Mouse (Mus musculus) limb, embryonic 14.5 days (tissue): ENCODE data around the gene Sptan1. TPM values are rescaled to one million over a fixed set of nuclear protein-coding genes. Genes with fewer than 3 reads are reported as not detected.

Experiments
- ATAC-seq: fragments of 200-750 bp; cut with Nextera tagmentation; 2 replicates; pipeline ENCODE4 v1.8.0; 2017; ENCODE audit warnings: low read depth, moderate number of reproducible peaks, moderate TSS enrichment; ENCODE audit not compliant: low FRiP score
- DNase-seq: peaks from one replicate; pipeline ENCODE4 v3.0.0-alpha.2; 2015; ENCODE audit warnings: low spot score
- H3K27ac ChIP-seq: fragments of 300-500 bp; sonication (generic); replicated peaks from 2 replicates; pipeline ENCODE4 v1.5.1; 2014; ENCODE audit warnings: low read depth, mild to moderate bottlenecking, low read length, moderate library complexity, mixed read lengths
- H3K27me3 ChIP-seq: fragments of 300-500 bp; sonication (generic); 2 replicates; pipeline ENCODE4 v1.6.1; 2014; ENCODE audit warnings: low read length, mixed read lengths; ENCODE audit not compliant: control insufficient read depth, insufficient read depth
- H3K36me3 ChIP-seq: fragments of 300-500 bp; sonication (generic); 2 replicates; pipeline ENCODE4 v1.6.1; 2014; ENCODE audit warnings: mild to moderate bottlenecking, low read length, moderate library complexity, mixed read lengths; ENCODE audit not compliant: control insufficient read depth, insufficient read depth
- H3K4me1 ChIP-seq: fragments of 300-500 bp; sonication (generic); 2 replicates; pipeline ENCODE4 v1.6.1; 2014; ENCODE audit warnings: antibody characterized with exemption, low read length, mixed read lengths; ENCODE audit not compliant: control insufficient read depth, insufficient read depth
- H3K4me2 ChIP-seq: fragments of 300-500 bp; sonication (generic); replicated peaks from 2 replicates; pipeline ENCODE4 v1.6.1; 2014; ENCODE audit warnings: low read depth, mild to moderate bottlenecking, low read length, moderate library complexity; ENCODE audit not compliant: severe bottlenecking
- H3K4me3 ChIP-seq: fragments of 300-500 bp; sonication (generic); replicated peaks from 2 replicates; pipeline ENCODE4 v1.5.1; 2014; ENCODE audit warnings: low read length
- H3K9ac ChIP-seq: fragments of 300-500 bp; sonication (generic); 2 replicates; pipeline ENCODE4 v1.6.1; 2014; ENCODE audit warnings: mild to moderate bottlenecking, low read depth, low read length, moderate library complexity; ENCODE audit not compliant: severe bottlenecking
- H3K9me3 ChIP-seq: fragments of 300-500 bp; sonication (generic); 2 replicates; pipeline ENCODE4 v1.6.1; 2016; ENCODE audit warnings: low read length; ENCODE audit not compliant: control insufficient read depth
- POLR2A ChIP-seq: fragments of 200-500 bp; IDR thresholded peaks from 2 replicates; pipeline ENCODE4 v1.8.0; 2012; ENCODE audit warnings: inconsistent platforms, mild to moderate bottlenecking, moderate library complexity, borderline replicate concordance; ENCODE audit not compliant: insufficient read depth, insufficient read length; ENCODE audit errors: extremely low read depth
- WGBS: fragments of 180-500 bp; shearing (Covaris S2); extraction: QIAGEN DNeasy Blood & Tissue Kit; methylation state at CpG from one replicate; pipeline ENCODE4 v1.1.7; 2014; 5-methylcytosine and 5-hydroxymethylcytosine counted together
- polyA plus RNA-seq, 2 experiments: library from polyadenylated mRNA; depleted of rRNA in 1 of 2; stranded (reverse) in 1 of 2; unstranded in 1 of 2; fragments of >200 nt; fragmentation: Nextera tagmentation in 1 of 2; extraction: Ambion mirVana in 1 of 2; gene quantifications; 2 replicates each; pipeline versions ENCODE4 v1.2.1 to v1.2.3; 2012 to 2014

Sptan1 gene
- polyA plus RNA-seq, 2 experiments: 153 to 206 TPM

DNA sequence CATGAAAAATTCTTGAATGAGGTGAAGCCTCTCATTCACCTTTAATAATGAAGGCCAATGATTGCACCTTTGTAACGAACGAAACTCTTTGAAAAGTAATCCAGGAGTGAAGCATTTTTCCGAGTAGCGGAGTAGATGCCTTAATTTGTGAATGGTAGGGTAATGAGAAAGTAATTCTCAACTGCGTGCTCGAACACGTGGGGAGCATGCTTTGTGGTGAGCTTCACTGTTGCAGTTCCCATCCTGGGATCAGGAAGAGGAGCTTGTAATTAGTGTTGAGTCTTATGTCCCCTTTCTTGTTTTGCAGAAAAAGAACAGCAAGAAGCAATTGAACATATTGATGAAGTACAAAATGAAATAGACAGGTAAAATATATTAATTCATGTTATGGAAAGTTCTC is 102.6 kb downstream of the Sptan1 start:
- Histone ChIP-seq H3K27me3 (no peaks in the 10 kb centered on the region), H3K27ac (no peak overlapping the region), H3K36me3 (peaks cover 36% of the 10 kb centered on the region), H3K9ac (peak overlapping the region; percentile 97), H3K9me3 (no peaks in the 10 kb centered on the region), H3K4me2 (peak overlapping the region; percentile 60), H3K4me3 (peak overlapping the region; percentile 98), H3K4me1 (peaks cover 24% of the 10 kb centered on the region)
- ATAC-seq: no peak
- WGBS: 13% methylated on average over 7 of the region's 7 CpGs
- no peak for TF ChIP-seq POLR2A
- no peak for DNase-seq

GRCm38 (mm10) chr2:30072875-30073274 is 107.5 kb downstream of the Sptan1 start:
- Histone ChIP-seq H3K27ac (no peak overlapping the region), H3K4me1 (peaks cover 3% of the 10 kb centered on the region; the same call in 1 of the 2 replicates), H3K4me3 (no peak overlapping the region), H3K9ac (no peak overlapping the region), H3K36me3 (peaks cover 50% of the 10 kb centered on the region), H3K4me2 (no peak overlapping the region), H3K27me3 (no peaks in the 10 kb centered on the region), H3K9me3 (no peaks in the 10 kb centered on the region)
- 77% methylated on average over 7 of the region's 7 CpGs for WGBS
- TF ChIP-seq POLR2A: no peak
- DNase-seq (no peak), ATAC-seq (no peak)

GRCm38 (mm10) chr2:30073285-30073684 is 107.9 kb downstream of the Sptan1 start:
- DNase-seq (no peak), ATAC-seq (no peak)
- WGBS: 84% methylated on average over 3 of the region's 3 CpGs

DNA sequence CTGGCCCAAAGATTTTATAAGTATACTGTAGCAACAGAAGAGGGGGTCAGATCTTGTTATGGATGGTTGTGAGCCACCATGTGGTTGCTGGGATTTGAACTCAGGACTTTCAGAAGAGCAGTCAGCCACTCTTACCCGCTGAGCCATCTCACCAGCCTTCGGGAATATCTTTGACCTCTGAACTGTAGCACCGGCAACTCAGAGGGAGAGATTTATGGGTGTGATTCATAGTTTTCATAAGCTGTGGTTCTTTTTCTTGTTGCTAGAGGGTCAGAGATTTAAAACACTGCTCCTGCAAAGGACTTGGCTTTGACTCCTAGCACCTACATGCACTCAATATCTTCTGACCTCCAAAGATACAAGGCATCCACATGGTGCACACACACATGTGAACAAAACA is 110.3 kb downstream of the Sptan1 start:
- Histone ChIP-seq H3K4me2 (no peak overlapping the region), H3K27ac (no peak overlapping the region), H3K4me3 (no peak overlapping the region), H3K9me3 (no peaks in the 10 kb centered on the region), H3K27me3 (no peaks in the 10 kb centered on the region), H3K36me3 (peaks cover 24% of the 10 kb centered on the region), H3K4me1 (peaks cover 9% of the 10 kb centered on the region; the same call in 1 of the 2 replicates), H3K9ac (no peak overlapping the region)
- TF ChIP-seq POLR2A: no peak
- DNase-seq (no peak), ATAC-seq (no peak)
- WGBS: 72% methylated on average over 3 of the region's 3 CpGs

More at GRCm38 (mm10) chr2:30073285-30073684, 107.9 kb downstream of the Sptan1 start:
- TF ChIP-seq POLR2A: no peak
- Histone ChIP-seq H3K27ac (no peak overlapping the region), H3K36me3 (peaks cover 48% of the 10 kb centered on the region), H3K27me3 (no peaks in the 10 kb centered on the region), H3K9ac (no peak overlapping the region), H3K4me3 (no peak overlapping the region), H3K9me3 (no peaks in the 10 kb centered on the region), H3K4me2 (no peak overlapping the region), H3K4me1 (peaks cover 2% of the 10 kb centered on the region; the same call in 1 of the 2 replicates)

DNA sequence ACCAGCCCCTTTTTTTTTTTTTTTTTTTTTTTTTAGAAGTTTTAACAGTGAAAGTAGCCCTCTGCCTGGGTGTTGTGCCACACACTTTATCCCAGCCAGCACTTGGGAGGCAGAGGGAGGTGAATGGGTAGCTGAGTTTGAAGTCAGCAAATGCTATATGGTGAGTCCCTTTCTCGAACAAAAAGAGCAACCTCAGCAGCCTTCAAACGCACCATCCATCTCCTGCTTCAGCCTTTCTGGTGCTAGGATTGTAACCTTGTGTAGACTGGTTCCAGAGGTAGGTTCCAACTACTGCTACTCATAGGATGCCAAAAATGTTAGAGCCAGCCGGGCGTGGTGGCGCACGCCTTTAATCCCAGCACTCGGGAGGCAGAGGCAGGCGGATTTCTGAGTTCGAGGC is 111.1 kb downstream of the Sptan1 start:
- Histone ChIP-seq H3K36me3 (peaks cover 23% of the 10 kb centered on the region), H3K4me3 (no peak overlapping the region), H3K4me2 (no peak overlapping the region), H3K9me3 (no peaks in the 10 kb centered on the region), H3K27ac (no peak overlapping the region), H3K27me3 (no peaks in the 10 kb centered on the region), H3K9ac (no peak overlapping the region), H3K4me1 (peaks cover 9% of the 10 kb centered on the region; the same call in 1 of the 2 replicates)
- ATAC-seq: no peak
- 91% methylated on average over 8 of the region's 9 CpGs for WGBS
- no peak for DNase-seq
- no peak for TF ChIP-seq POLR2A
